7 mouse cellular contexts compared by ENCODE assay signal in the genomic region with DNA sequence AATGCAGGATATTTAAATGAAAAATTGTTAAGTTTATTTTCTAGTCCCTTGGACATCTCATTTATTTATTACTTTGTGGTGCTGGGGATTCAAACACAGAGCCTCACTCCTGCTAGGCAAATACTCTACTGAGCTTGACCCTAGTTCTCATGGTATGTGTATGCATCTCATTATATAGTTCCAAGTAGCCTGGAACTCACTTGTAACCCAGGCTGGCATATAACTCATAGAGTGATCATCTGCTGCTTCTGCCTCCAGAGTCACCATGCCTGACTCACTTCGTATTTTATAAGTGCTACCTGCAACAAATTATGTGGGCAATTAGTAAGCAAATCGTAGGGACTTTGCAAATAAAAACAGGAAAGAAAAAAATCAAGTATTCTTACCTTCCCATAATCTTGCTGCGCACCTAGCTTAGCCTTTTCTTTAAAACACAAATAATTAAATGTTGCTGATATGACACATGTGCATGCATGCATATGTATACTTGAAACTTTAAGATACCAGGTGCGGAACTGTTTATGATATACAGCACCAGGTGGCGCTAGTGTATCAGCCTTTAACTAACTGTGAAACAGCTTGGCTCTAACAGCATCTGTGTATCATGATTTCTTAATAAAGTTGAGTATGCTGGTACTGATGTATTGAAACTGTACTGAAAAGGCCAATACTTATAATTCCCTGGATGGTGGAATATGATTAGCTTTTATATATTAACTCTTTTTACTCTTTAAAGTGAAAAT. TPM values are rescaled to one million over a fixed set of nuclear protein-coding genes. Genes with fewer than 3 reads are reported as not detected.
DNase-seq lines count a peak whose midpoint lies in the region; ATAC-seq and TF ChIP-seq lines count a peak whose summit lies in the region.

No protein-coding gene starts in this region.

- WGBS in forebrain, embryonic 12.5 days = 35% methylated on average over 5 of the region's 5 CpGs
- WGBS in hindbrain, postnatal 0 days = 39% methylated on average over 5 of the region's 5 CpGs

- TF ChIP-seq CTCF in hindbrain, postnatal 0 days (IDR thresholded peaks at IDR 0.05; ENCODE audit: low read depth) = peak; percentile 79

- H3K9me3 ChIP-seq in forebrain, embryonic 12.5 days = no peaks in the 10 kb centered on the region
- H3K9me3 ChIP-seq in hindbrain, postnatal 0 days (ENCODE audit: low read length) = no peaks in the 10 kb centered on the region

- no peak overlapping the region for H3K4me2 ChIP-seq in forebrain, embryonic 12.5 days
- H3K4me2 ChIP-seq in hindbrain, postnatal 0 days (ENCODE audit: low read depth, low read length) = no peak overlapping the region

- no peak overlapping the region for H3K9ac ChIP-seq in forebrain, embryonic 12.5 days
- H3K9ac ChIP-seq in hindbrain, postnatal 0 days (replicated peaks; ENCODE audit: low read length) = no peak overlapping the region

- H3K27ac ChIP-seq in forebrain, embryonic 12.5 days = no peak overlapping the region
- H3K27ac ChIP-seq in hindbrain, postnatal 0 days = no peak overlapping the region

- H3K36me3 ChIP-seq in forebrain, embryonic 12.5 days (replicated peaks) = no peaks in the 10 kb centered on the region
- H3K36me3 ChIP-seq in hindbrain, postnatal 0 days (ENCODE audit: insufficient read depth, low read length) = no peaks in the 10 kb centered on the region

- H3K4me1 ChIP-seq in forebrain, embryonic 12.5 days = no peaks in the 10 kb centered on the region
- no peaks in the 10 kb centered on the region for H3K4me1 ChIP-seq in hindbrain, postnatal 0 days (ENCODE audit: insufficient read depth, low read length)

- ATAC-seq in forebrain, embryonic 12.5 days (ENCODE audit: low FRiP score) = peak; percentile 70; the same call in 1 of the 2 replicates
- ATAC-seq in hindbrain, postnatal 0 days = peak; percentile 62; the same call in 1 of the 2 replicates

- no peaks in the 10 kb centered on the region for H3K27me3 ChIP-seq in forebrain, embryonic 12.5 days
- no peaks in the 10 kb centered on the region for H3K27me3 ChIP-seq in hindbrain, postnatal 0 days (ENCODE audit: insufficient read depth, low read length)

- DNase-seq in NIH3T3 (ENCODE audit: low read depth) = peak; percentile 90
- DNase-seq in c-Kit-negative CD71-positive TER-119-positive erythroid progenitor cells, embryonic 14.5 days (ENCODE audit: low read depth, low spot score) = peak; percentile 53
- peak; percentile 84 for DNase-seq in hindbrain, postnatal 0 days (ENCODE audit: low spot score)
- peak; percentile 25 to 46 for DNase-seq in layer of hippocampus, postnatal 36 days
- peak; percentile 94 for DNase-seq in lung, postnatal 36 days
- DNase-seq in right cerebral cortex, postnatal 25 days = peak; percentile 34

- no peak overlapping the region for H3K4me3 ChIP-seq in forebrain, embryonic 12.5 days (replicated peaks)
- H3K4me3 ChIP-seq in hindbrain, postnatal 0 days (ENCODE audit: low read length) = no peak overlapping the region

RNA-seq across cellular contexts. Expression of a gene that starts 15.1 kb away (rescaled TPM):
- polyA plus RNA-seq in forebrain, embryonic 12.5 days (2016; fragmentation: Nextera tagmentation; extraction: Ambion mirVana) = not detected in 2 replicates
- not detected in 2 replicates for total RNA-seq in hindbrain, postnatal 0 days (2014; rRNA removed)
- not detected in 2 replicates for polyA plus RNA-seq in hindbrain, postnatal 0 days (2015; fragmentation: Nextera tagmentation; extraction: Ambion mirVana)
- total RNA-seq in layer of hippocampus, postnatal 36 days (2021) = not detected

RNA-seq across cellular contexts. Expression of a gene that starts 19.0 kb away (rescaled TPM):
- not detected in 2 replicates for polyA plus RNA-seq in forebrain, embryonic 12.5 days (2016; fragmentation: Nextera tagmentation; extraction: Ambion mirVana)
- 0.21 TPM in 1 of 2 replicates, not detected in the other for total RNA-seq in hindbrain, postnatal 0 days (2014; rRNA removed)
- polyA plus RNA-seq in hindbrain, postnatal 0 days (2015; fragmentation: Nextera tagmentation; extraction: Ambion mirVana) = not detected in 2 replicates
- not detected for total RNA-seq in layer of hippocampus, postnatal 36 days (2021)

RNA-seq across cellular contexts. Expression of a gene that starts 23.4 kb away (rescaled TPM):
- polyA plus RNA-seq in forebrain, embryonic 12.5 days (2016; fragmentation: Nextera tagmentation; extraction: Ambion mirVana) = not detected in 2 replicates
- total RNA-seq in hindbrain, postnatal 0 days (2014; rRNA removed) = not detected in 2 replicates
- not detected in 2 replicates for polyA plus RNA-seq in hindbrain, postnatal 0 days (2015; fragmentation: Nextera tagmentation; extraction: Ambion mirVana)
- total RNA-seq in layer of hippocampus, postnatal 36 days (2021) = not detected

RNA-seq across cellular contexts. Expression of a gene that starts 30.9 kb away (rescaled TPM):
- polyA plus RNA-seq in forebrain, embryonic 12.5 days (2016; fragmentation: Nextera tagmentation; extraction: Ambion mirVana) = not detected in 2 replicates
- total RNA-seq in hindbrain, postnatal 0 days (2014; rRNA removed) = not detected in 2 replicates
- 0.29 TPM in 1 of 2 replicates, not detected in the other for polyA plus RNA-seq in hindbrain, postnatal 0 days (2015; fragmentation: Nextera tagmentation; extraction: Ambion mirVana)
- not detected for total RNA-seq in layer of hippocampus, postnatal 36 days (2021)

RNA-seq across cellular contexts. Expression of a gene that starts 47.7 kb away (rescaled TPM):
- polyA plus RNA-seq in forebrain, embryonic 12.5 days (2016; fragmentation: Nextera tagmentation; extraction: Ambion mirVana) = not detected in 2 replicates
- not detected in 2 replicates for total RNA-seq in hindbrain, postnatal 0 days (2014; rRNA removed)
- 0.05 and 0.14 TPM in 2 replicates for polyA plus RNA-seq in hindbrain, postnatal 0 days (2015; fragmentation: Nextera tagmentation; extraction: Ambion mirVana)
- not detected for total RNA-seq in layer of hippocampus, postnatal 36 days (2021)

Comparison
In these comparisons a context has a peak if more than half of its experiments do, and no peak if none do; other contexts are left out.
1. DNase-seq: peak in every context shown above with its lines; median percentile 94 in lung, postnatal 36 days; 90 in NIH3T3; 84 in hindbrain, postnatal 0 days; 53 in c-Kit-negative CD71-positive TER-119-positive erythroid progenitor cells, embryonic 14.5 days; 36 in layer of hippocampus, postnatal 36 days; 34 in right cerebral cortex, postnatal 25 days.